Mouse (Mus musculus) MEL (cell line): Measurements from ENCODE around the gene Gm13084. TPM values are rescaled to one million over a fixed set of nuclear protein-coding genes. Genes with fewer than 3 reads are reported as not detected.

ENCODE experiments used
- polyA plus RNA-seq, 2 experiments: library from polyadenylated mRNA; stranded (reverse) in 1 of 2; unstranded in 1 of 2; fragments of >175 nt in 1 of 2; fragments of >200 nt in 1 of 2; gene quantifications; 2 replicates each; pipeline versions ENCODE4 v1.2.1 to v1.2.4; 2012; ENCODE audit warnings: low replicate concordance in 2 of 2, low read depth in 1 of 2; ENCODE audit not compliant: insufficient read length in 2 of 2, insufficient read depth in 1 of 2, missing spikeins in 1 of 2
- total RNA-seq: library from RNA; depleted of rRNA; stranded (reverse); fragments of 300-350 nt; gene quantifications from 2 replicates; pipeline ENCODE4 v1.2.3, GENCODE M21; 2012; rRNA removed

Gm13084 gene
- total and polyA plus RNA-seq, 3 experiments, result not detected

Other genes starting within 250 kb of the Gm13084 start
- not detected in 2 replicates for gene Gm13083, start 201.1 kb downstream of the Gm13084 start, total RNA-seq
- gene Gm13083, start 201.1 kb downstream of the Gm13084 start, polyA plus RNA-seq, result not detected
- not detected in 2 replicates for gene Gm13088, start 158.8 kb downstream of the Gm13084 start, total RNA-seq
- gene Gm13088, start 158.8 kb downstream of the Gm13084 start, polyA plus RNA-seq, result not detected
- not detected in 2 replicates for gene Gm13089, start 113.4 kb downstream of the Gm13084 start, total RNA-seq
- gene Gm13089, start 113.4 kb downstream of the Gm13084 start, polyA plus RNA-seq, result not detected
- not detected in 2 replicates for gene Gm13078, start 96.6 kb downstream of the Gm13084 start, total RNA-seq
- gene Gm13078, start 96.6 kb downstream of the Gm13084 start, polyA plus RNA-seq, result not detected
- not detected in 2 replicates for gene Gm13023, start 26.7 kb downstream of the Gm13084 start, total RNA-seq
- gene Gm13023, start 26.7 kb downstream of the Gm13084 start, polyA plus RNA-seq, result not detected
- gene Gm13103, start 30.4 kb upstream of the Gm13084 start, total RNA-seq, result not detected in 2 replicates
- not detected for gene Gm13103, start 30.4 kb upstream of the Gm13084 start, polyA plus RNA-seq
- gene Pramef6, start 84.3 kb upstream of the Gm13084 start, total RNA-seq, result not detected in 2 replicates
- gene Pramef6, start 84.3 kb upstream of the Gm13084 start, polyA plus RNA-seq, result not detected
- gene Pramef25, start 134.9 kb upstream of the Gm13084 start, total RNA-seq, result not detected in 2 replicates
- gene Pramef25, start 134.9 kb upstream of the Gm13084 start, polyA plus RNA-seq, result not detected
- not detected in 2 replicates for gene Gm13101, start 150.9 kb upstream of the Gm13084 start, total RNA-seq
- not detected for gene Gm13101, start 150.9 kb upstream of the Gm13084 start, polyA plus RNA-seq
- gene Pramef17, start 178.3 kb upstream of the Gm13084 start, total RNA-seq, result not detected in 2 replicates
- not detected for gene Pramef17, start 178.3 kb upstream of the Gm13084 start, polyA plus RNA-seq
- not detected in 2 replicates for gene Pramel4, start 243.0 kb upstream of the Gm13084 start, total RNA-seq
- under 1 TPM in 1 of 2 experiments, not detected in 1; 0.07 TPM for gene Pramel4, start 243.0 kb upstream of the Gm13084 start, polyA plus RNA-seq